Mouse (Mus musculus) kidney, postnatal 4 days (tissue): ENCODE measurements around the gene Cldn4.
A peak's percentile ranks its signal among the peaks of the same experiment; 100 is the strongest.
"Not testable (repeated sequence)": the region's sequence is repeated elsewhere in the genome, so short reads cannot be mapped to it uniquely, and the experiment has no call there.

ENCODE experiments used
- DNase-seq, 2 experiments: peaks; one replicate each; pipeline ENCODE4 v3.0.0; 2021; ENCODE audit warnings: mixed read lengths in 2 of 2

The Cldn4 gene

DNA sequence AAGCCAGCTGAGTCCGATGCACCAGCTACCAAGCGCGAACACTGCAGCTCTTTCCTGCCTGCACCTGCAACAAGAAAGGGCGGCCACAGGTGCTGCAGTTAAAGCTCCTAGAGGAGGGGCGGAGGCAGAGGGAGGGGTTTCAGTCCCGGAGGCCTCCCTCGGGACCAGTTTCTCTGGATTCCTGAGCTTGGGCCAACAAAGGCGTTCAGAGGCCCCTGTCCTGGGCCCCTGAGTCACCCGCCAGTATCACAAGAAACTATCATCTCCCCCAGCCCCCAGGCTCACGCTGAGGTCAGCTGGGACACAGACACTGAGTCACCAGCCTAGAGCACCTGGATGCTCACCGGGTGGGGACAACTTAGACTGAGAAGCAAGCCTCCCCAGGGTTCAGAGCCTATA is at the start of gene Cldn4:
Cldn4 (minus strand) TSS at position 78 of the 399 bp plus-strand sequence.
- peak; percentile 64 to 78 for DNase-seq

- no peak for DNase-seq
These were observed 45.8 kb upstream of the Cldn4 start for GRCm38 (mm10) chr5:134992566-134992965.

DNA sequence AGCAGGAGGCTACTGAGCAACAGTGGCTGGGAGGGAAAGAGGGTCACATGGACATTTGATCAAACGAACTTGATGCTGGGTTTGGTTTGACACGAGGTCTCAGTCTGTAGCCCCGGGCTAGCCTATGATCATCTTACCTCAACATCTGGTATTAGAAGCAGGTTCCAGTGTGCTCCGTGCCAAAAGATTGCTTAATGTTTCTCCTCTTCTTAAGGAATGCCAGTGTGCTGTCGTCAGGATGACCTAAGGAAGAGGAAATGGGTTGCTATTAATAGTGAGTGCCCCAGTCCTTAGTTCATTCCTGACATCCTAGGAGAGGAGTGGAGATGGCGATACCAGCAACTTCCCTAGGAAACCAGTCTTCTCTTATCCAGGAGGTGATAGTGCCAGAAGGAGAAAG is 43.0 kb upstream of the Cldn4 start:
- DNase-seq, result no peak

DNA sequence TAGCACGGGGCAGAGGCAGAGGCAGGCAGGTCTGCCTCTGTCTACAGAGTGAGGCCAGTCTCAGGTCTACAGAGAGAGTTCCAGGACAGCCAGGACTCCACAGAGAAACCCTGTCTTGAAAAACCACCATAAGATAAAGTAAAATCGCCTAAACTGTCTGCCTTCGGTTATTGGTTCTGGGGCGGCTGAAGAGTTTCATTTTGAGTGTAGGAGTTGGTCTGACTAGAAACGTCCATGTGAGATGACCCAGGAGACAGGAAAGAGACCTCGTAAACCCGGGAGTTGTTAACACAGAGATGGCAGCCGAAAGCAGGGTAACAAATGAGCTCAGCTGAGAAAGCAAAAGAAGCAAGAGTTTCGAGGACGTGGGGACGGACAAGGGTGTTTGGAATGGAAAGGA is 42.4 kb upstream of the Cldn4 start:
- DNase-seq, result no peak

DNA sequence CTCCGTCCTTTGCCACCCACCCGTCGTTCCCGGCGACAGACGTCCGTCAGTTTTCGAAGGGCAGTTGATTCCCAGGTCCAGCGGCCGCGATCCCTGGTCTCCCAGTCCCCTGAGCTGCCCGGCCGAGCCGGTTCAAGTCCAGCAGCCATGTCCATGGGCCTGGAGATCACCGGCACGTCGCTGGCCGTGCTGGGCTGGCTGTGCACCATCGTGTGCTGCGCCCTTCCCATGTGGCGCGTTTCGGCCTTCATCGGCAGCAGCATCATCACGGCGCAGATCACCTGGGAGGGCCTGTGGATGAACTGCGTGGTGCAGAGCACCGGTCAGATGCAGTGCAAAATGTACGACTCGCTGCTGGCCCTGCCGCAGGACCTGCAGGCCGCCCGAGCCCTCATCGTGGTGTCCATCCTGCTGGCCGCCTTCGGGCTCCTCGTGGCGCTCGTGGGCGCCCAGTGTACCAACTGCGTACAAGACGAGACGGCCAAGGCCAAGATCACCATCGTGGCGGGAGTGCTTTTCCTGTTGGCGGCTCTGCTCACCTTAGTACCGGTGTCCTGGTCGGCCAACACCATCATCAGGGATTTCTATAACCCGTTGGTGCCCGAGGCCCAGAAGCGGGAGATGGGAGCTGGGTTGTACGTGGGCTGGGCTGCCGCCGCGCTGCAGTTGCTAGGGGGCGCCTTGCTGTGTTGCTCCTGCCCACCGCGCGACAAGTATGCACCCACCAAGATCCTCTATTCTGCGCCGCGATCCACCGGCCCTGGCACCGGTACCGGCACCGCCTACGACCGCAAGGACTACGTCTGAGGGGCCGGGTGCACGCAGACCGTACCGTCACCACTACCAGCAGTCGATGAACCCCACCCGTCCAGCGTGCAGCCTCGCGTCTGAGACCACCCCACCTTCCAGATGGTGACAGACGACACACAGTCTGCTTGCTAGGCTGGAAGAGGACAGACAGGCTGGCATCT is 39.8 kb upstream of the Cldn4 start:
- peak; percentile 46 to 68 for DNase-seq

DNA sequence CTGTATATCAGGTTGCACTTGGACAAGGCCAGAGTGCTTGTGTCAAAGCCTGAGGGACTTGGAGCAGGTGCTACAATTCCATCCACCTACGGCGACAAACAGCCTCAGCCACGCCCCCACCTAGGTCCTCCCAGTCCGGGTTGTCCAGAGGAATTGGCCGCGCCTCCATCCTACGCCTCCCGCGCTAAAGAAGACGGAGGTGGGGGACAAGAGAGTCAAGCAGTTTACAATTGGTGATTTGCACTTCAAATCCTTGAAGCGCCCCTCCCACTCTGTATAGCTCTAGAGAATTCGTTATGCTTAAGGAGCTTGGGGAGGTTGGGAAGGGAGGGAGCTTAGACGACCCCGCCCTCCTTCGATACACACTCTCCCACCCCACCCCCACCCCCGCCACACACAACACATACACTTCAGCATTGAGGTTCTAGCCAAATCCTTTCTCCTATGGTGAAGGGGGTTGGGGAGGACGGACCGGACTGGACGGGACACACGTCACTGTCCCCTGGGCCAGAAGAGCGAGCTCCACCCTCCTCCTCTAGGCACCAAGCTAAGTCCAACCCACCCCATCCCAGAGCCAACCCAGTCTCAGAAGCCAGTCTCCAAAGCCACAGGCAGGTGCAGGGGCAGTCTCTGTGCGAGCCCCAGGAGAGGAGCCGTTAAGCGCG is 39.0 kb upstream of the Cldn4 start, which contains the start of gene Cldn3:
Cldn3 (plus strand) TSS at position 582 of the 665 bp plus-strand sequence.
- peak; percentile 76 to 85 for DNase-seq

GRCm38 (mm10) chr5:134983771-134984170 is 37.0 kb upstream of the Cldn4 start:
- no peak for DNase-seq

DNA sequence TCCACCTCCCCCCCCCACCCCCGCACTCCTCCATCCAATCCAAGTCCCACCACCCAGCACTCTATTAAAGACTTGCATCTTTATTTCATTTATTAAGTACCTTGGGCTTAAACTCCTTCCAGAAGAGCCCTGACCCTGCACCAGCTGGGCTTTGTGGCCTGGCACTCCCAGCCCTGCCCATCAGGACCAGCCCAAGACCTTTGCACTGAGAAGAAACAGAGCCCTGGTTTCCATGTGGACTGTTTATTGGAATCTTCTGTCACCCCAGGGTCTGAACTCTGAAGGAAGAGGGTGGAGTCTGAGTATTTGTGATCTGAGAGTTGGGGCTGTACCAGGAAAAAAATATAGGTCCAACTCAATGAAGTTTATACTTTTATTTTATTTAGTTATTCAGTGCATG is 36.4 kb upstream of the Cldn4 start:
- DNase-seq, result no peak

DNA sequence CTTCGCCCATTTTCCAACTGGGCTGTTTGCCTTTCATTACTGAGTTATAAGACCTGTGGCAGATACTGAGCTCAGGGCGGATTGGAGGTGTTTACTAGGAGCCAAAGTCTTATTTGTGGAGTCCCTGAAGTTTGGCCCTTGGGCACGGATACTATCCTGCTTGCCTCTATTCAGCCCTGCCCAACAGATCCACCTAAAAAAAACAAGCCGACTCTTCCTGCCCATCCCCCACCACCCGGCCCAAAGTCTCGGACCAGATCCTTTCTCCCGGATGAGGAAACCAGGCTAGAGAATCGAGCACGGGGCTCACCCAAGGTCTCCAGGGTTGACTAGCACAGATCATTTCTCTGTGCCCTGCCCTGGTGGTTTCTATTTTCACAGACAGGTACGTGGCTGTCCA is 34.4 kb upstream of the Cldn4 start:
- no peak for DNase-seq

- no peak for DNase-seq
These were observed 31.1 kb upstream of the Cldn4 start for GRCm38 (mm10) chr5:134977837-134978236.

DNA sequence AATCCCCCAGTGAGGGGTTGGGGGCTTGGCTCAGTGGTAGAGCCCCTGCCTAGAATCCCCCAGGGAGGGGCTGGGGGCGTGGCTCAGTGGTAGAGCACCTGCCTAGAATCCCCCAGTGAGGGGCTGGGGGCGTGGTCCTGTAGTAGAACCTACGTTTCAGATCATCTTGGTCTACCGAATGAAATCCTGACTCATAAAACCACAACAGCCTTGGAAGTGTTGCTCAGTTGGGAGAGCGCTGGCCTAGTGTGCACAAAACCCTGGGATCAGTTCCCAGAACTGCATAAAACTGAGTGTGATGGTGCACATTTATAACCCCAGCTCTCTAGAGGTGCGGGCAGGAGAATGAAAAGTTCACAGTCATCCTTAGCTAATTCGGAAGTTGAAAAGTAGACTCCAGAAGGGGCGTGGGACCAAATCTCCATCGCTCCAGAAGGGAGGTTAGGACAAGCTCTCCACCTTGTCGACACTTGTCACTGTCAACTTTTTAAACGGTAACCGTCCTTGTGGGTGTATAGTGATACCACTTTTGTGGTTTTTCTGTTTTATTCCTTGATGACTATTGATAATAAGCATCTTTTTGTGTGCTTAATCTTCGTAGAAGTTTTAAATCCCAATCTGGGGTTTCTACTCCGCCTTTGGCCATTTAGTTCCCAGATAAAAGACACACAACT is 30.0 kb upstream of the Cldn4 start:
- no peak for DNase-seq

GRCm38 (mm10) chr5:134976164-134976563 is 29.4 kb upstream of the Cldn4 start:
- no peak for DNase-seq

DNA sequence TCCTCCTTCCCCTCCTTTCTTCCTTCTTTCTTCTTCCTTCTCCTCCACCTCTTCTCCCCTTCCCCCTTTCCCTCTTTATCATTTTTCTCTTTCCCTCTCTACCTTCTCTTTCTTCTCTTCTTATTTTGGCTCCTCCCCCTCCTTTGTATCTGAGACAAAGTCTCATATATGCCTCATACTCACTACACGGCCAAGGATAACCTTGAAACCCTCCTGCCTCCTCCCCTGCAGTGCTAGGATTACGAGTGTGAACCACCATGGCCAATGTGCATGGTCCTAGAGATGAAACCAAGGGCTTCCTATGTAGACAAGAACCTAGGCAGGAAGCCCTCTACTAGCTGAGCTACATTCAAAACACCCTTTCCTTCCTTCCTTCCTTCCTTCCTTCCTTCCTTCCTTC is 28.2 kb upstream of the Cldn4 start:
- no peak for DNase-seq

- DNase-seq, result no peak
These were observed 27.6 kb upstream of the Cldn4 start for GRCm38 (mm10) chr5:134974294-134974693.

DNA sequence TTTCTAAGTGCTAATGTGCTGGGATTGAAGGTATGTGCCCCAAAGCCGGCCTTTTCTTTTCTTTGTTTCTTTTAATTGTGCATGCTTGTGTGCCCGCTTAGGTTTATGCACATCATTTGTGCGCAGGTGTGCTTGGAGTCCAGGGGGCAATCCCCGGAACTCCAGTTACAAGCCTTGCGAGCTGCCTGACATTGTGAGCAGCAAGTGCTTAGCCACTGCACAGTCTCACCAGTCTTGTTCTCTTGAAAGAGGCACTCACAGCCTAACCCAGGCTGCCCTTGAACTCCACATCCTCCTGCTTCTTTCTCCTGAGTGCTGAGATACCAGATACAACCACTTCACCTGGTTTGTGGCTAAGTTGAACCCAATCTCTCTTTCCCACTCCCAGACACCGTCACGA is 26.8 kb upstream of the Cldn4 start:
- DNase-seq, result no peak

GRCm38 (mm10) chr5:134973081-134973480 is 26.3 kb upstream of the Cldn4 start:
- no peak for DNase-seq

GRCm38 (mm10) chr5:134970671-134971070 is 23.9 kb upstream of the Cldn4 start:
- no peak for DNase-seq

DNA sequence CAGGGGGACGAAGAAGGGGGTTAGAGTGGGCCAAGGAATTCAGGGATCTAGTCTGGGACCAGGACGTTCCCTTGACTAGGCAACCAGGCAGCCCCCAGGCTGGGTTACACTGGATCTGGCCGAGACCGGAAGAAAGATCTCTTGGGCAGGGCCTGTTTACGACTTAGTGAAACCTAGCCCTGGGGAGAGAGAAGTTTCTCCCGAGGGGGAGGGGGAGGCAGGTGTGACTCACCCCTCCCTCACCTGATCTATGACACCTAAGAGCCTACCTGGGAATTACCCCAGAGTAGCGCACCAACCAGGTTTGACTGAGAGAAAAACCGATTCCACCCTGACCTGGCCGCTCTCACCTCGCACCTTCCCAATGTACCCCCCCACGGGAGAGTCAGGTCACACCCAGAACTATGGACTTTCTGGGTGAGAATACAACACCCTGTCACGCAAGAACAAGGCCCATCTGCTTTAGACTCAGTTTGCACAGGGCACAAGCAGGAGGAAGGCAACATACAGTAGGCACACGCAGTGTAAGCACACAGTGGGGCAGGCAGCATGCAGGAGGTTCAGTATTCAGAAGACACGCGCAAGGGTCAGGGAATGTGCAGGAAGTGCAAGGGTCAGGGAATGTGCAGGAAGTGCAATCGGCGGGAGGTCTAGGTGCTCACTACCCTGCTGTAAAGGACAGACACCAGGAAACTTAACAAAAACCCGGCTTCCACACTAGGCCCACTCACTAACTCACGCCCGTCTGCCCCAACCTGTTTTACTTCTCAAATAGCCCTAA is 20.6 kb upstream of the Cldn4 start:
- no peak for DNase-seq

- peak; percentile 62 to 78 for DNase-seq
These were observed 19.4 kb upstream of the Cldn4 start for GRCm38 (mm10) chr5:134965852-134966821.

DNA sequence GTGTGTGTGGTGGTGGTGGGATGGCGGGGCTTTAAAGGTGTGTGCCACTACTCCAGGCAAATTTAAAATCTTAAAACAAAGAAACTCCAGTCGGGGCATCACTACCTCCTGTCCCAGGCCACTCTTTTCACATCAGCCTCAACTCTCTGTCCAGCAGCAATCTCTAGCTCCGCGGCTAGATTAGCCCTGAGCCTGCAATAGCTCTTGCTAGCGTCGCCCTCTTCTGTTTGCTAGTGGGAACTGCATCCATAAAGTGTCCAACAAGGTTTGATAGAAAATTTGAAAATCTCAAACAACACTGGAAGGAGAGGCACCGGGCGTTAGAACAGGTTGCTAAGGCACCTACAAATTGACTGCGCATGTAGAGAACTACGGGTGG is 18.7 kb upstream of the Cldn4 start:
- peak; percentile 83 to 88 for DNase-seq

- not testable (repeated sequence) for DNase-seq
These were observed 17.9 kb upstream of the Cldn4 start for GRCm38 (mm10) chr5:134964655-134965054.
